21 mouse cellular contexts compared by ENCODE assay signal in genomic region chr7:51867983-51868382, GRCm38 (mm10). TPM values are rescaled to one million over a fixed set of nuclear protein-coding genes. Genes with fewer than 3 reads are reported as not detected.
A peak's percentile ranks its signal among the peaks of the same experiment; 100 is the strongest.
DNase-seq lines count a peak whose midpoint lies in the region; ATAC-seq and TF ChIP-seq lines count a peak whose summit lies in the region.
"Had no signal": no experiment of that assay in that cellular context is flagged by ENCODE, and none has a peak within 500 bp of the region (broad histone marks: within the 10 kb centered on the region; RNA-seq: fewer than 3 reads in every experiment).

No protein-coding gene starts in this region.

- H3K4me2 ChIP-seq in kidney, embryonic 15.5 days: no peak overlapping the region
- H3K4me2 ChIP-seq: embryonic facial prominence, embryonic 13.5 days; forebrain, embryonic 13.5 days; heart, embryonic 12.5 days; hindbrain, embryonic 15.5 days had no signal

- in situ Hi-C loops in Patski (cut with MboI; ENCODE audit: low pct_unique_long_range_greater_than_20kb): no loop called here

- CTCF ChIA-PET in Patski (lab: Charles Lee): interaction anchor here (1.0 kb wide), 1 partner anchor 11 kb away, joined by 3 read pairs; no protein-coding TSS in a partner anchor

- 0 out of 2 replicates have a peak, but pooled peaks have one; percentile 12 for TF ChIP-seq CTCF in kidney, adult 2 months (conservative IDR thresholded peaks at IDR 0.05; ENCODE audit: insufficient read depth, insufficient read length, low read depth, low read length)
- peak; percentile 30 for TF ChIP-seq CTCF in Patski (IDR thresholded peaks at IDR 0.05)

- no peaks in the 10 kb centered on the region for H3K9me3 ChIP-seq in kidney, embryonic 15.5 days (replicated peaks)
- no peaks in the 10 kb centered on the region for H3K9me3 ChIP-seq in embryonic facial prominence, embryonic 10.5 days
- H3K9me3 ChIP-seq: embryonic facial prominence, embryonic 13.5 days; forebrain, embryonic 13.5 days; G1E; heart, embryonic 12.5 days; hindbrain, embryonic 15.5 days had no signal

- H3K27me3 ChIP-seq in kidney, adult 2 months (replicated peaks; ENCODE audit: control insufficient read depth, insufficient read depth, low read length): no peaks in the 10 kb centered on the region
- no peaks in the 10 kb centered on the region for H3K27me3 ChIP-seq in kidney, embryonic 15.5 days
- H3K27me3 ChIP-seq in Patski: no peaks in the 10 kb centered on the region
- no peaks in the 10 kb centered on the region for H3K27me3 ChIP-seq in embryonic facial prominence, embryonic 10.5 days (replicated peaks; ENCODE audit: low read depth, poor library complexity, severe bottlenecking)
- H3K27me3 ChIP-seq: embryonic facial prominence, embryonic 13.5 days; forebrain, embryonic 13.5 days; heart, embryonic 12.5 days; hindbrain, embryonic 15.5 days had no signal

- peak; percentile 54 for DNase-seq in kidney, adult 2 months
- peak; percentile 10 to 48 for DNase-seq in kidney, postnatal 25 days
- no peak for DNase-seq in kidney, adult 11 months
- DNase-seq in 3T3-L1 (ENCODE audit: low read depth, low spot score) (peak; percentile 50), Patski (ENCODE audit: low read depth, low spot score) (no peak)
- DNase-seq in embryonic facial prominence, embryonic 10.5 days (ENCODE audit: low spot score): no peak
- no peak for DNase-seq in heart, postnatal 25 days (ENCODE audit: low spot score)
- DNase-seq: adrenal gland, postnatal 14 days; cerebellum, adult 11-12 months; cerebellum, adult 9-10 months; cerebellum, postnatal 25 days; forebrain, postnatal 0 days; gastrocnemius, postnatal 25 days; heart, postnatal 36 days had no signal

- H3K36me3 ChIP-seq in kidney, adult 2 months (ENCODE audit: control insufficient read depth, insufficient read depth, low read length): 0 out of 2 replicates have a peak, but pooled peaks cover 2% of the 10 kb centered on the region
- peaks cover 3% of the 10 kb centered on the region; the same call in 1 of the 2 replicates for H3K36me3 ChIP-seq in kidney, embryonic 15.5 days
- H3K36me3 ChIP-seq in embryonic facial prominence, embryonic 10.5 days (replicated peaks): peaks cover 6% of the 10 kb centered on the region
- H3K36me3 ChIP-seq: hindbrain, embryonic 15.5 days had no signal

- intact Hi-C loops in heart, postnatal 25 days (cut with DNase I): loop anchor here (10.0 kb wide), 1 partner anchor 107 kb away; no protein-coding TSS in a partner anchor

- no peak overlapping the region for H3K27ac ChIP-seq in kidney, adult 2 months (ENCODE audit: insufficient read depth, low read depth, low read length)
- no peak overlapping the region for H3K27ac ChIP-seq in kidney, embryonic 15.5 days
- no peak overlapping the region for H3K27ac ChIP-seq in embryonic facial prominence, embryonic 10.5 days (replicated peaks)
- H3K27ac ChIP-seq: embryonic facial prominence, embryonic 13.5 days; forebrain, embryonic 13.5 days; hindbrain, embryonic 15.5 days had no signal

- 64% methylated on average over 1 of the region's 1 CpGs for WGBS in kidney, adult 2 months
- WGBS in kidney, embryonic 15.5 days: 88% methylated on average over 1 of the region's 1 CpGs
- WGBS in embryonic facial prominence, embryonic 10.5 days: 89% methylated on average over 1 of the region's 1 CpGs

- TF ChIP-seq POLR2A in kidney, adult 2 months (IDR thresholded peaks at IDR 0.05; ENCODE audit: low read depth, low read length): no peak

- ATAC-seq in kidney, embryonic 15.5 days (replicated peaks; ENCODE audit: low FRiP score): no peak
- ATAC-seq in Patski: no peak
- ATAC-seq: activated CD4-positive, CD25-positive, alpha-beta regulatory T cell, adult 4 months; forebrain, embryonic 13.5 days; forebrain, postnatal 0 days had no signal

- POLR2A ChIA-PET in Patski (lab: Charles Lee): no interaction called here

- H3K9ac ChIP-seq in kidney, embryonic 15.5 days: no peak overlapping the region
- H3K9ac ChIP-seq: embryonic facial prominence, embryonic 13.5 days; forebrain, embryonic 13.5 days; forebrain, postnatal 0 days; heart, embryonic 12.5 days; hindbrain, embryonic 15.5 days had no signal

- H3K4me3 ChIP-seq in kidney, adult 2 months (ENCODE audit: insufficient read depth, low read depth, low read length): no peak overlapping the region
- H3K4me3 ChIP-seq in kidney, embryonic 15.5 days (replicated peaks): no peak overlapping the region
- no peak overlapping the region for H3K4me3 ChIP-seq in embryonic facial prominence, embryonic 10.5 days
- H3K4me3 ChIP-seq: embryonic facial prominence, embryonic 13.5 days; forebrain, embryonic 13.5 days; heart, embryonic 12.5 days; hindbrain, embryonic 15.5 days had no signal

- H3K4me1 ChIP-seq in kidney, adult 2 months (ENCODE audit: control insufficient read depth, insufficient read depth, low read length): no peaks in the 10 kb centered on the region
- peaks cover 17% of the 10 kb centered on the region for H3K4me1 ChIP-seq in kidney, embryonic 15.5 days
- peaks cover 17% of the 10 kb centered on the region for H3K4me1 ChIP-seq in embryonic facial prominence, embryonic 10.5 days

RNA-seq across cellular contexts. Expression of gene Fancf, which starts 5.9 kb away (rescaled TPM):
- 4.0 and 6.6 TPM in 2 replicates for polyA plus RNA-seq in kidney, adult 2 months (2012; rRNA removed)
- polyA plus RNA-seq in kidney, embryonic 15.5 days (2015; fragmentation: Nextera tagmentation; extraction: Ambion mirVana): 11.1 and 11.9 TPM in 2 replicates
- 2.7 TPM for polyA plus RNA-seq in Patski (2021)
- polyA plus RNA-seq in embryonic facial prominence, embryonic 10.5 days (2016; fragmentation: Nextera tagmentation; extraction: Ambion mirVana): 10.0 and 10.1 TPM in 2 replicates
- total RNA-seq in heart, postnatal 25 days (2021): 1 to 10 TPM; 2.0 to 2.4 TPM

RNA-seq across cellular contexts. Expression of gene Gas2, which starts 6.2 kb away (rescaled TPM):
- polyA plus RNA-seq in kidney, adult 2 months (2012; rRNA removed): 102 and 120 TPM in 2 replicates
- 93.5 and 93.9 TPM in 2 replicates for polyA plus RNA-seq in kidney, embryonic 15.5 days (2015; fragmentation: Nextera tagmentation; extraction: Ambion mirVana)
- 2.8 TPM for polyA plus RNA-seq in Patski (2021)
- 28.2 and 30.1 TPM in 2 replicates for polyA plus RNA-seq in embryonic facial prominence, embryonic 10.5 days (2016; fragmentation: Nextera tagmentation; extraction: Ambion mirVana)
- total RNA-seq in heart, postnatal 25 days (2021): 1 to 10 TPM; 6.4 to 7.5 TPM

Comparison
In these comparisons a context has a peak if more than half of its experiments do, and no peak if none do; other contexts are left out.
1. DNase-seq: peak in kidney, adult 2 months (single experiment), kidney, postnatal 25 days (2 of 2) and 3T3-L1 (single experiment); none in kidney, adult 11 months (single experiment), Patski (single experiment), embryonic facial prominence, embryonic 10.5 days (single experiment) and heart, postnatal 25 days (single experiment).